Mouse (Mus musculus) adrenal gland, postnatal 4 days (tissue): ENCODE results near the gene Ecel1. TPM values are rescaled to one million over a fixed set of nuclear protein-coding genes. Genes with fewer than 3 reads are reported as not detected.

Source experiments
- DNase-seq, 2 experiments: peaks; one replicate each; pipeline ENCODE4 v3.0.0; 2021 to 2022; ENCODE audit warnings: low spot score in 2 of 2, mixed read lengths in 2 of 2
- total RNA-seq, 2 experiments: library from RNA; stranded (reverse); gene quantifications; 2 replicates each; pipeline ENCODE4 v1.2.3; 2021

The Ecel1 gene
- total RNA-seq, 2 experiments from 2014 or later: 6.9 to 15.1 TPM

DNA sequence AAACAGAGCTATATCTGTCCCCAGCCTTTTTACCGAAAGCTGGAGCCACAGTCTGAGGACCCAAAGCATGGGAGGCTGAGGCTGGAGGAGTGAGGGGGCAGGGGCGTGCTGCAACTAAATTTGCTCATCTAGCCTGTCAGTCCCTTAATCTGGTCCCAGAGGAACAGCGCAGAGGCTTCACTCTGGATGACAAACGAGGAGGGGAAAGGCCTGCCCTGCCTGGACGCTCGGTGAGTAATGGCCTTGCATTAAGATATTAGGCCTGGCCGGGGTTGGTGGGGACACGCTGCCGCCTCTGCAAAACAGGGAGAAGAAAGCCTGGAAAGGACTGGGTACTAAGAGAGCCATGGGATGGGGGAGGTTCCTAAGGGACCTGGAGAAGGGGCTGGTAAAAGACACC, 16.0 kb upstream of the Ecel1 start:
- no peak for DNase-seq

DNA sequence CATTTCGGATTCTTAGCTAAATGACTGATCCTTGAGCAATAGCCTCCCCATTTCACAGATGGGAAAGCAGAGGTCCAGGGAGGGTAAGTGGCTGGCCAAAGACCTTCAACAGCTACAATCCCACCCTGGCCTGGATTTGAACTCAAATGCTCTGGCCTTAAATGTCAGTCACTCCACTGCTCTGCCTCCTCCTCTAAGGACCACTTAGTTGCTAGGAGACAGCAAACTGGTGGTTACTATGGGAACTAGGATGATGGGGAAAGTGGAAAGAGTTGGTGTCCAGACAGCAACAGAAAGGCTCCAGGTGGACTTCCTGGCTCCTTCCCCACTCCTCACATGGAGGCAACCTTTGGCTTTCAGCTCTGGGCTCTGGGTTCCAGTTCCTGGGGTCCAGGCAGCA, 15.0 kb upstream of the Ecel1 start:
- DNase-seq: no peak

DNA sequence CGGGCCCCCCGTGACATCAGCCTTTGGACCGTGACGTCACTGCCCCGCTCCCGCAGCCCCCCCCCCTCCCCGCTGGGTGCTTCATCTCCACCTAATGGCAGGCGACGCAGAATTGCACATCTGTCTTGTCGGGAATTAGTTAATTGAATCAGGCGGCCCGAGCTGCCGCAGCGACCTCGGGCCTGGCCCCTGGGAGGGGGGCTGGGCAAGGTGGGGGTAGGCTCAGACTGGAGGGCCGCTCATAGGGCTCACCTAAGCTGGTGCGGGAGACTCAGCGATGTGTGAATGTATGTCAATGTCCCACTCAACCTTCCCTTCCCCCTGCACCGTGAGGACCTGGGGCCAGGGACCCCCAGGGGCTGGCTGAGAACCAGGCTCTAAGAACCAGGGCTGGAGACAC, 14.1 kb upstream of the Ecel1 start:
- no peak for DNase-seq

DNA sequence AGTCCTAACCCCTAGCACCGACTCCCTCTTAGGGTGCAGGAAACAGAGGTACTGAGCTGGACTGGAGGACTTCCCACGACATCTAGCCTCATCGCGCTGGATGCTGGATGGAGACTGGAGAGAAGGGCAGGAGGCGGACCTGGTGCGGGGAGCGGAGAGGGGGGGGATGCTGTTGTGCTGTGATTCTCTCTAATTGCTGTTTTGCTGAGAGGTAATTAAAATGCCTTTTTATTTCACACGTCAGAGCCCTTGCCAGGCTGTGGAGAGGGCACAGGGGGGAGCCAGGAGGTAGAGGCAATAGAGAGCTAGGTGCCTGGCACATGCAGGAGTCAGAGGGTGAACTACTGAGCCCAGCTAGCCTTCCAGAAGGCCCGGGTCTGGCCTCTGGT, 8.5 kb upstream of the Ecel1 start:
- DNase-seq: no peak

DNA sequence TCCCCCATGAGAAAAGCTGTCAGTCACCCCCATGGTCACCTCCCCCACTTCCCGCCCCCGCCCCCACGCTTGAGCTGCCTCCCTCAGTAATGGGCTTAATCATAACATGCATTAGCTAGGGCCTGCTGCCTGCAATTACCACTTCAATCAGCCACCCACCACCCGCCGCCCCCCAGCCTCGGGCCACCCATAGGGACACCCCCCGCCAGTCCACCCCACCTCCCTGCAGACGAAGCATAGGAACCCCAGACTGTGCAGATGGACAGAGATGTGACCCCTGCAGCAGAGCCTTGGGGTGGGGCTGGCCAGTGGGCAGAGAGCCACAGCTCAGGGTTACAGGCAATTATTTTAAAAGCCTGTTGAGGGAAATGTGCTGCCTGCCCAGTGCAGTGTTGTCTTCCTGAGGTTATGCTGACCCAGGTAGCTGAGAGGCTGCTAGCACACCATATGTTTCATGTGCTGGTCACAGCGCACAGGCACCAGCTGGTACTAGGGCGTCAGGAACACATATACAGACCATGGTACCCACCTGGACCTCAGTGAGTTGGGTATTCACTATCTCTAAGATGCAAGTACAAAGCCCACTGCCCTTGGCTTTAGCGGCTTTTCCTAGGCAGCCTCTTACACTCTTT, 8.0 kb upstream of the Ecel1 start:
- DNase-seq: no peak

DNA sequence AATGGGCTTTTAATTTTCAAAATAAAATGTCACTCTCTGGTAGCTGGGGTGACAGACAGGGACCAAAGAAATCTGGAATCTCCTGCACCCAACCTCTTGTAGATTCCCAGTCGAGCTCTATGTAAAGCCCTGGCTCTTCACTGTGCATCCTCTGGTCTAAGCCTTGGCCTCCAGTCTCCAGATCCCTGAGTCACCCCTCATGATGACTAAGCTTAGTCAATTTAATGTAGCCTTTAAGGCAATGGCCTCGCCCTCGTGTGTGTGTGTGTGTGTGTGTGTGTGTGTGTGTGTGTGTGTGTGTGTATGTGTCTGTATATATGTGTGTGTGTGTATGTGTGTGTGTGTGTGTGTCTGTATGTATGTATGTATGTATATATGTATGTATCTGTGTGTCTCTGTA, 3.1 kb upstream of the Ecel1 start:
- no peak for DNase-seq

DNA sequence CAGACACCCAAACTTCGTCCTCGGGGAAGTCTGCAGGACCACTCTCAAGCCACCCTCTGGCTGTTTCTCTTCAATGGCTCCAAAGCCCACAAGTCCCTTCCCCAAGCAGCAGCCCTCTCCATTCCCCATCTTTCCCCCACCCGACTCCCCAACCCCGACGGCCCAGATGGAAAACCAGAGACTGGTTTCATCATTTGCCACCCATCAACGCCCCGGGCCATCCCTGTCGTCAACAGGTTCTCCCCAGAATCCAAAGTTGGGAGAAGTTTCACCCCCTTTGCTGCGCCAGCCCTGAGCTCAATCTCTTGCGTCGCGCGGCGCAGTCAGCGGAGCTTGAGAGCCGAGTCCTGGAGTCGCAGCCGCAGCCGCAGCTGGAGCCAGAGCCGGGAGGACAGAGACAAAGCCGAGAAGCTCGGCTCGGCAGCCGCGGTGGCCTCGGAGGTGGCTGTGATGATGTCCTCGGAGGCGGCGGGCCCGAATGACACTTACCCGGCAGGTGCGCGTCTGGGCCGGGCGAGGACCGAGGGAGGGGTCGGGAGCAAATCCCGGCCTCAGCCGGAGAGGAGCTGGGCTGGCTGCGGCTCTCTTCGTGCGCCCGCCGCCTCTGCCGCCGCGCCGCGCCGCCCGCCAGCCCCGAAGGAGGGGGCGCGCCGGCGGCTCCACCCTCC, 656 bp downstream of the Ecel1 start:
- no peak for DNase-seq

DNA sequence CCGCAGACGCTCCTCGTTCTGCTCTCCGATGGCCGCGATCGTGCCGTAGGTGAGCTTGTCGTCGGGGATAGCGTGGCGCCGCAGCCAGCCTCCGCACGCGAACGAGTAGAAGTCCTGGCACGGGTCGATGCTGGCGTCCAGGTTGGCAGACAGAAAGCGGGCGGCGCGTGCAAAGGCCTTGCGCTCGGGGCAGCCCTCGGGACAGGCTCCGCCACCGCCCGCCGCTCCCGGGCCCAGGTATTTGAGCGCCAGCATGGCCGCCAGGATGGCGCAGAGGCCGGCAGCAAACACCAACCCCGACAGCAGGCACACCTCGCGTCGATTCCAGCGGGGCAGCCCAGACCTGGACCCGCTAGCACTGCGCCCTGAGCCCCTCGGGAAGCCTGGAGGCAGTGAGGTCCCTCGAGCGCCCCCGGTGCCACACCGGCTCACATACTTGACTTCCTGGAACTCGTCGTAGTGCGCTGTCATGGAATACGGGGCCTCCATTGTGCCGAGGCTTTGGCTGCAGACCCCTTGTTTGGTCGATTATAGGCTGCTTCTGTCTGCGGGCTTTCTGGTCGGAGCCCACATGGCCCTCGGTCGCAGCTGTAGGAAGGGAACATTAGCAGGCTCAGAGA, 1.7 kb downstream of the Ecel1 start:
- no peak for DNase-seq

DNA sequence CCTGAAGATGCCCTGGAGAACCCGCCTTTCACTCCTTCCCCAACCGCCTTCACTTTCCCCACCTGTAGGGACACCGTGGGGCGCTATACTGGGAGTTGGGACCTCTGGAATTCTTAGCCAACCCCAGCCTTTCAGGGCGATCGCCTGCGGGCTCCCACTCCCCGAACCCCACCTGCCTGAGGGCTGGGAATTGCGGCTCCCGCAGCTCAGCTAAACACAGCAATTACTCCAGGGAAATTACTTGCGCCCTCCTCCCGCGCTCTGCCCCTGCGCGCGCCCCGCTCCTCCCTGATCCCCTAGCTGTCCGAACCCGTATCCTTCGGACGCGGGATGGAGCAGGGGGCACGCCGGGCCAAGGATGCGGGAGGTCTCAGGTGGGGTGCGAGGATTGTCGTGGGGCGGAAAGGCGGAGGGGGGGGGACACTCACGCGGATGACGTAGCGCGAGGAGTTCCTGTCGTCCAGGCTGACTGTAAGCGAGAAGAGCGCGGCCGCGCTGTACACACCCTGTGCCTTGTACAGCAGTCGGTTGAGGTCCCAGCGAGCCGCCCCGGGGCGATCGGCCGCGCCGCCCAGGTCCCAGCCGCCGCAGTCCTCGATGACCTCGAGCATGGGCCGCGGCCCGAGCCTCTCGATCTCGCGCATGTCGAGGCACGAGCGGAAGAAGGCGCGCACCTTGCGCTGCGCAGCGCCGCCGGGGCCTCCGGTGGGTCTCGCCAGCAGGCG, 2.4 kb downstream of the Ecel1 start:
- DNase-seq: no peak

DNA sequence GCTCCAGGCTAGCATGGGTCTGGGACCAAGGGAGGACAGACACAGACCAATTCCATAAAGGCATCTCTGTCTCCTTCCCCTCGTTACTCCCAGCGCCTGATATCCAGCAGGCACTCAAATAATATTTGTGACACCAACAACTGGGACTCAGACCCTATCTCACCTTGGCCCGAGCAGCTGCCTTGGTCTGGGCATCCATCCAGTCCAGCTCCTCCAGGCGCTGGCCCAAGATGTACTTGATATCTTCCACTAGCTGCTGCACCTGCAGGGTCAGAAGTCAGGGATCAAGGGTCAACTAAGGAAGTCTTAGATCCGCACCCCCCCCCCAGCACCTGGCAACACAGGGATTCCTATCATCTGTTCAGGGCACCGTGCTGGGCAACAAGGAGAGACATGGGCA, 5.0 kb downstream of the Ecel1 start:
- no peak for DNase-seq

DNA sequence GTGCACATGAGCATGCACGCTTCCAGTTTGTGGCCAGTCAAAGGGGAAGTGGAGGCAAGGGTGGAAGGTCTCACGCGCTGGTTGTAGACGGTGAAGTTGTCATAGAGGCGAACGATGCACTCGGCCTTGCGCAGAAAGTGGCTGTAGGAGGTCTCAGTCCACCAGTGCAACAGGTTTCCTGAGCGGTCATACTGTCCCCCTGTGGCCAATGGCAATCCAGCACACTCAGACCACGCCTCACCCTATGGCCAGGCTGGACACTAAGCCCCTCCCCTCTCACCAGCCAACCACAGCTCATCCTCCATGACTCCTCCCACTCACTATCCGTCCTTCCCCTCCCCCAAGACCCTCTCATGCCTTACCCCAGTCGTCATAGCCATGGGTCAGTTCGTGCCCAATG, 6.9 kb downstream of the Ecel1 start:
- DNase-seq: no peak

DNA sequence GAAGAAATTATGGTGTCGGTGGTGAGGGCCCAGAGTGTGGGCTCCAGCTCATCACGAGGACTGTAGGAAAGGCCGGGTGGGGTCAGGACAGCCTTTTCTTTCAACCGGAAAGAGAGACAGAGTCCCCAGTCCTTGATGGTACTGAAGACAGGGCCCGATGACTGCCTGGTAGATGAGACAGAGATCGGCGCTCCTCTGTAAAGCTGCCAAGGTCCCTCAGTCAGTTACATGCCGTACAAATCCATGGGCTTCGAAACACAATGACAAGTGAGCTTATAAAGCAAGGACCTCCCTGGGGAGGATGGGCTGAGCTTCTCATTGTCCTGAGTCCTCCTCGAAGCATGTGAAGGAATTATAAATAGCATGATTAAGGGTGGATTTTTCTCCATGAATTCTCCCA, 13.2 kb downstream of the Ecel1 start:
- no peak for DNase-seq

DNA sequence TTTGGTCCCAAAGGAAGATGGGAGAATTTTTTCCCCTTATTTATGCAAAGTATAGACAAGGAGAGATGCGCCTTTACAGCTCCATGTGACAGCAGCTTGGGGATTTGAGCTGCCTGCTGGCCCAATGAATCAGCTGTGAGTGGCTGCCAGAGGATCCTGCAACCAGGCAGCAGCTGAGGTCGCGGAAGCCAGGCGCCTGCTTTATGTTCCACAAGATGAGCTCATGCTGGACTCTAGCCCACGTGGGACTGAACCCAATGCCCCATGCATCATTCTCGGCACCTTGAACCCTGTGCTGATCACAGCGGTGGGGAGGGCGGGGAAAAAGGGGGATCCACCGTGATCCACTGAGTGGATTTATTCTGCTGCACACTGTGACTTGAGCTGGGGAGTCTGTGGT, 13.9 kb downstream of the Ecel1 start:
- DNase-seq: peak in 1 of 2 experiments; percentile 39

DNA sequence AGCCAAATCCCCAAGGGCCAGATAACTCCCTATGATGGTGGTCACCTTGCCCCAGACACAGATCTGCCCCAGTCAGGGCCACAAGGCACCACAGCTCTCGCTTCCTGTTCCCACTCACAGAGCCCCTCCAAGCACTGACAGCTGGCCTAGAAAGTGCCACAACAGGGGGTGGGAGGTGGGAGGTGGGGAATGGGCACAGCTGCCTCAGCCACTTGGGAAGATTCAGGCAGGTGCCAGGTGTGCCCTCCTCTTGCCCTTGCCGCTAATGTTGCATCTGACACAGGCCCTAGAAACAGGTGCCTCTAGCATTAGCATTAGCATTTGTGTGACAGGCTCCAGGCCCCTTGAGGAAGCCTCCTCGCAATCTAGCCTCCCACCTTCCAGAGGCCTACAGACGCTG, 14.8 kb downstream of the Ecel1 start:
- DNase-seq: no peak

DNA sequence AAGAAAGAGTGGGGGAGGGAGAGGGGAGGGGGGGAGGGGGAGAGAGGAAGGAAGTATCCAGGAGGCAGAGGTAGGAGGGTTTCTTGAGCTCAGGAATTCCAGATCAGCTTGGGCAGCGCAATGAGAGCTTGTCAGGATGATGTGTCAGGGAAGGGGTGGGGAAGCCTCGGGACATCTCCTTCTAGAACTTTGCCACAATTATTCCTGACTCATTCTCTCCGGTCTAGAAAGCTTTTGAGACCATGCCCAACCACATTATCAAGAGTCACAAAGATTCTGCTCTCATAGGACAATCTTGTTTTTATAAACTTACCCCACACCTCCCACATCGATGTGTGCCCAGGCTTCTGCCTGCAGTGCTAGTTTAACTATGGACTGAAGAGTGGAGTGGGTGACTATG, 24.5 kb downstream of the Ecel1 start:
- DNase-seq: no peak

DNA sequence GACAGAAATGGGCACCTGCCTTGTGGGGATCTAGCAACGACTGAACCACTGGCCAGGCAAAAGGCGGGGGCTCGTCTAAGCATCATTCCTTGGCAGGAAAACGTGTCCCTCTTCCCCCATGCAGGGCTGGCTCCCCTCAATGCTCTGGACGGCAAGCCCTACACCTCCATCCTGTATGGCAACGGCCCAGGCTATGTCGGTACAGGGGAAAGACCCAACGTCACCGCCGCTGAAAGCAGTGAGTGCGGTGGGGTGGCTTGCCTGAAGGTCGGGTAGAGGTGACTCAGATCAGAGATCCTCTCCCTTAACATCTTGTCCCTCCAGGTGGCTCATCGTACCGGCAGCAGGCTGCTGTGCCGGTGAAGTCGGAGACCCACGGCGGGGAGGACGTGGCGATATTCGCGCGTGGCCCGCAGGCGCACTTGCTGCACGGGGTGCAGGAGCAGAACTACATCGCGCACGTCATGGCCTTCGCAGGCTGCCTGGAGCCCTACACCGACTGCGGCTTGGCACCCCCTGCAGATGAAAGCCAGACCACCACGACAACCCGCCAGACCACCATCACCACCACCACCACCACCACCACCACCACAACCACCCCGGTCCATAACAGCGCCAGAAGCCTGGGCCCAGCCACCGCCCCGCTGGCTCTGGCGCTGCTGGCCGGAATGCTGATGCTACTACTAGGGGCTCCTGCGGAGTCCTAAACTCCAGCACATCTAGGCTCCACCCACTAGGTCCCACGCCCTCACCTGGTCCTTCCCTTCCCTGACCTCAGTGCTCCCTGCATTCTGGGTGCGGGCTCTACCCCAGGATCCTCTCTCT, 28.9 kb downstream of the Ecel1 start:
- DNase-seq: no peak

DNA sequence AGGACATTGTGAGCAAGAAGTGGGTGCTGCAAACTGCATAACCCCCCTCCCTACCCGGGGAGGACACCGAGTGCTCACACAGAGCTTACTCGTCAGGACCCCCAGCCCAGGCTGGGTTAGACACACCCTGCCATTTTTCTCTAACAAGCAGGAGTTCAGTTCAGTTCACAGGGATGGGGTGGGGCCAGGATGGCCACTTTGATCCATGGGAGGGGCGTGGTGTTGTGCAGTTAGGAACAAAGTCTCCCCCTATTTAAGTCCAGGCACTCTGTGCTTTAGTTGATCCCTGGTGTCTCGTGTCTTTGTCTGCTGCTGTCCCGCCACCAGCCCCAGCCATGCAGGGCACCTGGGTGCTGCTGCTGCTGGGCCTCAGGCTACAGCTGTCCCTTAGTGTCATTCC, 31.6 kb downstream of the Ecel1 start, which contains the start of gene Akp3:
TSS of gene Akp3 (plus strand) at position 301 of the 400 bp plus-strand sequence.
- DNase-seq: no peak

DNA sequence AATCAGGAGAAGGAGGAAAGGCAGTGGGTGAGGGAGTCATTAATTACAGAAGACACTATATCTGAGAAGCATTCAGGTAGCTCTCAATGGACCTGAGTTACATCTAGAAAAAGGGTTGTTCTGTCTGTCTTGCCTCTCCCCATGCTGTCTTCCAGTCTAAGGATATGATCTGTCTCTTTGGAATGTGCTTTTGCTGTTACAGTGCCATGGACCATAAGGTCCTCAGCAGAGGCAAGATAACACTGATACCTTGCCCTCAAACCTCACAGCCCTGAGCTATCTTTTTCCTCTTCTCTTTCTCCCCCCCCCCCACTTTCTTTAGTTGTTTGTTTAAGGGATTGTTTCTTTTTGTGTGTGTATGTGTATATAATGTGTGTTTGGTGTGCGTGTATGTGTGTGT, 41.5 kb downstream of the Ecel1 start:
- no peak for DNase-seq

DNA sequence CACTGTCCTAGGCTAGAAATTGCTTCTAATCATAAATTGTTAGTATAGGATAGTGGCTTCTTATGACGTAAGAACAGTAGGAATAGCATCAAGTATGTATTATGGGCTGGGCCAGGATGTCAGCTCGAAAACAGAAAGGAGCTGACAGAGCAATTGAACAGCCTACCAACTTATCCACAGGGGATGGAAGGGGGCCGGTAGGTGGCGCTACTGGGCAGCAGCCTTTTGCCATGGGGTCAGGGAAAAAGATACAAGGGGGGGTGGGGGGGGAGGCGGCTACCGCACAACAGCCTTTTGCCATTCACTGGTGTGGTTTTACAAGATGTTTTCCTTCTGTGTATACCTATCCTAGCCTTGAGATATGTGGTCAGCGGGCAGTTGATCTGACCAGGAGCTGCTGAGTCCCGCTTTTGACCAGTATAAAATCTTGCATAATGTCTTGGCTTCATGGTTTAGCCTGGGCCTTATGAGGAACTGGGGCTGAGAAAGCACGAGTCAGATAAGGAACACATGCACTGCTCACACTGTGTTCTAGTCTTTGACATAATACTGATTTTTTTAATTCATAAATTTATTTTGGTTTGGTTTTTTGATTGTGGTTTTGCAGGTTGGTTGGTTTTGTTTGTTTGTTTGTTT, 44.5 kb downstream of the Ecel1 start:
- peak in 1 of 2 experiments; percentile 29 for DNase-seq

DNA sequence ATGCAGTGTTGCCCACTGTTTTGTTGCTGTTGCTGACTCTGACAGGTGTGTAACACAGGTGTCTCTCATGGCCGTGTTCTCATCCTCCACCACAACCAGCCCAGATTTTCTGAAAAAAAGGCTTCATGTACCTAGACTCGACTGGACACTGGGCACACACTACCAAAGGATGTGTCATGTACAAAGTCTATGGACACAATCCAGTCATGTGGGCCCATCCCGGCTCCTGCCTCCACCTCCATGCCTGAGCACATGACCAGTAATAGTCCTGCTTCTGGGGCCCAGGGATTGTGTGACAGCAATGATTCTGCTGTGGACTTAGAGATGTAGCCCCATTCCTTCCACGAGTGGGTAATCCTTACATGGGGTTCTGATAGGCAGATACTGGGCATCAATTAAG, 47.8 kb downstream of the Ecel1 start:
- DNase-seq: no peak

DNA sequence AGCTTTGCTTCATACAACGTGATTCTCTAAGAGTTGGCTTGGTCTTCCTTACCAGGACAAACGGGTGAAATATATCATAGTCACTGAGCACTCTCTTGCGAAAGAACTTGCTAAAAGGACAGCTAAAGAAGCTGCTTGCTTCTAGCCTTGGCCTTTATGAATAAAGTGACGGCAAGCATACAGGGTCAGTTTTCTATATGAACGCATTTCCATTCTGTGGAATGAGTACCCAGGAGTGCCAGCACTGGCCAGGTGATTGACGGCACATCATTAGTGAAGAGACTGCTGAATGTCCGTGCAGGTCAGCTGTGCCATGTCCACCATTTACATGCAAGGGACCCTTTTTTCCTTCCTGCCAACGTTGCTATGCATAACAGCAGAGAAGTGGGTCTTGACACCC, 49.8 kb downstream of the Ecel1 start:
- DNase-seq: no peak
